Mouse (Mus musculus) stomach, embryonic 14.5 days (tissue): ENCODE measurements around the gene Adh1. TPM values are rescaled to one million over a fixed set of nuclear protein-coding genes. Genes with fewer than 3 reads are reported as not detected.

ENCODE experiments used
- ATAC-seq: fragments of 200-750 bp; cut with Nextera tagmentation; 2 replicates; pipeline ENCODE4 v1.8.0; 2017; ENCODE audit warnings: low read depth, moderate TSS enrichment; ENCODE audit not compliant: insufficient number of reproducible peaks, insufficient read depth, low FRiP score
- H3K27ac ChIP-seq: fragments of 300-500 bp; sonication (generic); 2 replicates; pipeline ENCODE4 v1.5.1; 2014; ENCODE audit warnings: mild to moderate bottlenecking, low read length, moderate library complexity, mixed read lengths
- H3K27me3 ChIP-seq: fragments of 300-500 bp; sonication (generic); 2 replicates; pipeline ENCODE4 v1.6.1; 2014; ENCODE audit warnings: low read length, control low read depth, mixed read lengths; ENCODE audit not compliant: control insufficient read depth, insufficient read depth
- H3K36me3 ChIP-seq: fragments of 300-500 bp; sonication (generic); 2 replicates; pipeline ENCODE4 v1.6.1; 2014; ENCODE audit warnings: mild to moderate bottlenecking, control low read depth, low read length, moderate library complexity, mixed read lengths; ENCODE audit not compliant: control insufficient read depth, insufficient read depth
- H3K4me1 ChIP-seq: fragments of 300-500 bp; sonication (generic); 2 replicates; pipeline ENCODE4 v1.6.1; 2014; ENCODE audit warnings: low read length, control low read depth, mixed read lengths; ENCODE audit not compliant: control insufficient read depth, insufficient read depth
- H3K4me2 ChIP-seq: fragments of 300-500 bp; sonication (generic); replicated peaks from 2 replicates; pipeline ENCODE4 v1.6.1; 2014; ENCODE audit warnings: low read depth, low read length, control low read depth
- H3K4me3 ChIP-seq: fragments of 300-500 bp; sonication (generic); 2 replicates; pipeline ENCODE4 v1.5.1; 2014; ENCODE audit warnings: low read depth, low read length, control low read depth
- H3K9ac ChIP-seq: fragments of 300-500 bp; sonication (generic); replicated peaks from 2 replicates; pipeline ENCODE4 v1.6.1; 2014; ENCODE audit warnings: low read depth, mild to moderate bottlenecking, control low read depth, low read length, moderate library complexity, mixed read lengths
- H3K9me3 ChIP-seq: fragments of 300-500 bp; sonication (generic); 2 replicates; pipeline ENCODE4 v1.6.1; 2016; ENCODE audit warnings: low read depth, low read length, control low read depth; ENCODE audit not compliant: control insufficient read depth
- WGBS: fragments of 180-500 bp; shearing (Covaris S2); extraction: QIAGEN DNeasy Blood & Tissue Kit; methylation state at CpG from one replicate; pipeline ENCODE4 v1.1.7; 2014; 5-methylcytosine and 5-hydroxymethylcytosine counted together
- polyA plus RNA-seq: library from polyadenylated mRNA; unstranded; fragments of >200 nt; fragmentation: Nextera tagmentation; extraction: Ambion mirVana; gene quantifications from 2 replicates; pipeline ENCODE4 v1.2.1, GENCODE M21; 2014

Gene Adh1
- polyA plus RNA-seq, 1 experiment from 2014 or later, result 9.9 TPM

GRCm38 (mm10) chr3:138282556-138282955 is 21.8 kb downstream of the Adh1 start:
- 93% methylated on average over 9 of the region's 9 CpGs for WGBS
- Histone ChIP-seq H3K9me3 (no peaks in the 10 kb centered on the region), H3K27ac (no peak overlapping the region), H3K4me2 (no peak overlapping the region), H3K4me1 (no peaks in the 10 kb centered on the region), H3K9ac (no peak overlapping the region), H3K27me3 (no peaks in the 10 kb centered on the region), H3K36me3 (no peaks in the 10 kb centered on the region), H3K4me3 (no peak overlapping the region)
- no peak for ATAC-seq

GRCm38 (mm10) chr3:138283831-138284230 is 23.0 kb downstream of the Adh1 start:
- H3K9ac ChIP-seq, result no peak overlapping the region
- H3K4me2 ChIP-seq, result no peak overlapping the region
- no peaks in the 10 kb centered on the region for H3K4me1 ChIP-seq
- H3K4me3 ChIP-seq, result no peak overlapping the region
- no peaks in the 10 kb centered on the region for H3K36me3 ChIP-seq
- no peak overlapping the region for H3K27ac ChIP-seq
- WGBS, result 81% methylated on average over 1 of the region's 1 CpGs
- H3K27me3 ChIP-seq, result no peaks in the 10 kb centered on the region
- no peaks in the 10 kb centered on the region for H3K9me3 ChIP-seq
- no peak for ATAC-seq

GRCm38 (mm10) chr3:138285986-138286385 is 25.2 kb downstream of the Adh1 start:
- Histone ChIP-seq H3K9me3 (no peaks in the 10 kb centered on the region), H3K27me3 (no peaks in the 10 kb centered on the region), H3K4me3 (no peak overlapping the region), H3K27ac (no peak overlapping the region), H3K4me2 (no peak overlapping the region), H3K4me1 (no peaks in the 10 kb centered on the region), H3K36me3 (no peaks in the 10 kb centered on the region), H3K9ac (no peak overlapping the region)
- no peak for ATAC-seq
- 88% methylated on average over 7 of the region's 7 CpGs for WGBS

- Histone ChIP-seq H3K4me1 (no peaks in the 10 kb centered on the region), H3K9me3 (no peaks in the 10 kb centered on the region), H3K4me2 (no peak overlapping the region), H3K27me3 (no peaks in the 10 kb centered on the region), H3K27ac (no peak overlapping the region), H3K9ac (no peak overlapping the region), H3K4me3 (no peak overlapping the region), H3K36me3 (no peaks in the 10 kb centered on the region)
- WGBS, result 82% methylated on average over 4 of the region's 4 CpGs
- ATAC-seq, result no peak
Observed at GRCm38 (mm10) chr3:138287686-138288085, 26.9 kb downstream of the Adh1 start.

- no peaks in the 10 kb centered on the region for H3K4me1 ChIP-seq
- H3K4me2 ChIP-seq, result no peak overlapping the region
- no peak for ATAC-seq
- H3K4me3 ChIP-seq, result no peak overlapping the region
- H3K27me3 ChIP-seq, result no peaks in the 10 kb centered on the region
- no peak overlapping the region for H3K27ac ChIP-seq
- no peak overlapping the region for H3K9ac ChIP-seq
- no peaks in the 10 kb centered on the region for H3K9me3 ChIP-seq
- WGBS, result 79% methylated on average over 2 of the region's 2 CpGs
- H3K36me3 ChIP-seq, result no peaks in the 10 kb centered on the region
Observed at GRCm38 (mm10) chr3:138290672-138291071, 29.9 kb downstream of the Adh1 start.

- Histone ChIP-seq H3K27ac (no peak overlapping the region), H3K4me3 (no peak overlapping the region), H3K27me3 (no peaks in the 10 kb centered on the region), H3K4me1 (no peaks in the 10 kb centered on the region), H3K4me2 (no peak overlapping the region), H3K9me3 (no peaks in the 10 kb centered on the region), H3K36me3 (no peaks in the 10 kb centered on the region), H3K9ac (no peak overlapping the region)
- WGBS, result 95% methylated on average over 4 of the region's 4 CpGs
- no peak for ATAC-seq
Observed at GRCm38 (mm10) chr3:138291529-138292117, 30.8 kb downstream of the Adh1 start.

GRCm38 (mm10) chr3:138293298-138293895 is 32.6 kb downstream of the Adh1 start:
- Histone ChIP-seq H3K9ac (no peak overlapping the region), H3K4me2 (no peak overlapping the region), H3K27me3 (no peaks in the 10 kb centered on the region), H3K9me3 (0 out of 2 replicates have a peak, but pooled peaks cover 4% of the 10 kb centered on the region), H3K4me3 (no peak overlapping the region), H3K4me1 (no peaks in the 10 kb centered on the region), H3K36me3 (no peaks in the 10 kb centered on the region), H3K27ac (no peak overlapping the region)
- WGBS, result 86% methylated on average over 7 of the region's 7 CpGs
- ATAC-seq, result no peak

- H3K4me1 ChIP-seq, result peaks cover 9% of the 10 kb centered on the region; the same call in 1 of the 2 replicates
- no peak overlapping the region for H3K9ac ChIP-seq
- H3K9me3 ChIP-seq, result 0 out of 2 replicates have a peak, but pooled peaks cover 4% of the 10 kb centered on the region
- H3K4me3 ChIP-seq, result no peak overlapping the region
- H3K27me3 ChIP-seq, result no peaks in the 10 kb centered on the region
- H3K36me3 ChIP-seq, result no peaks in the 10 kb centered on the region
- no peak overlapping the region for H3K27ac ChIP-seq
- 85% methylated on average over 9 of the region's 9 CpGs for WGBS
- H3K4me2 ChIP-seq, result no peak overlapping the region
- no peak for ATAC-seq
Observed at GRCm38 (mm10) chr3:138300130-138300529, 39.3 kb downstream of the Adh1 start.

- 0 out of 2 replicates have a peak, but pooled peaks cover 4% of the 10 kb centered on the region for H3K9me3 ChIP-seq
- no peak overlapping the region for H3K4me2 ChIP-seq
- no peak overlapping the region for H3K27ac ChIP-seq
- no peak overlapping the region for H3K4me3 ChIP-seq
- no peak for ATAC-seq
- no peaks in the 10 kb centered on the region for H3K27me3 ChIP-seq
- 74% methylated on average over 4 of the region's 4 CpGs for WGBS
- no peaks in the 10 kb centered on the region for H3K36me3 ChIP-seq
- H3K9ac ChIP-seq, result no peak overlapping the region
- peaks cover 17% of the 10 kb centered on the region for H3K4me1 ChIP-seq
Observed at GRCm38 (mm10) chr3:138302676-138303075, 41.9 kb downstream of the Adh1 start.
